Comparison of ENCODE assay signal across 9 mouse cellular contexts in the genomic region with DNA sequence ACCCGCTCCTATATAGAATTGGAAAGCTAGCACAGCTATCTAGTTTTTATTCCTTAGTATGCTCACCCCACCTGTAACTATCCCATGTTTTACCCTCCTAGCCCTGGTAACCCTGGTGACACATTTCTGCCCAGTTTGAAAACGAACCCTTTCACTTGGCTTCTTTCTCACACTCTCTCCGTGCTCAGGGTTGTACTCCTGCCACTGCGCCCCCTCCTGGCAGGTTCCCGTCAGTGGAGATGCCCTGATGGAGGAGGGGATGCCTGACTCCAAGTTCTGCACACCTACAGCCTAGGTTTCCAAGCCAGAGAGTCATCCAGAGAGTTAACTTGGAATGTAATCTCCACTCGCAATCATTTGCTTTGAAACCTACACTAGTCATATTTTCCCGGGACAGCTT. TPM values are rescaled to one million over a fixed set of nuclear protein-coding genes. Genes with fewer than 3 reads are reported as not detected.
A peak's percentile ranks its signal among the peaks of the same experiment; 100 is the strongest.
DNase-seq lines count a peak whose midpoint lies in the region; ATAC-seq lines count a peak whose summit lies in the region.
"Had no signal": no experiment of that assay in that cellular context is flagged by ENCODE, and none has a peak within 500 bp of the region (broad histone marks: within the 10 kb centered on the region; RNA-seq: fewer than 3 reads in every experiment).

No protein-coding gene starts in this region.

- no peak overlapping the region for H3K4me2 ChIP-seq in heart, embryonic 11.5 days

- no peak overlapping the region for H3K9ac ChIP-seq in heart, embryonic 11.5 days (ENCODE audit: low read depth, low read length)

- DNase-seq in heart, adult 11 months = peak; percentile 89
- DNase-seq in retina, embryonic 14.5 days (ENCODE audit: low spot score) = peak; percentile 26
- DNase-seq in retina, postnatal 1 day = no peak
- DNase-seq in spleen, postnatal 36 days (ENCODE audit: low spot score in 2 of 2) = peak; percentile 23 to 25
- no peak for DNase-seq in ovary, postnatal 14 days (ENCODE audit: low spot score)
- DNase-seq in kidney, adult 8-10 months = no peak

- H3K27ac ChIP-seq in heart, embryonic 11.5 days (ENCODE audit: low read depth, low read length) = no peak overlapping the region
- H3K27ac ChIP-seq: macrophage had no signal

- H3K9me3 ChIP-seq in heart, embryonic 11.5 days (replicated peaks; ENCODE audit: control insufficient read depth, low read length) = no peaks in the 10 kb centered on the region

- ATAC-seq in heart, embryonic 11.5 days (replicated peaks; ENCODE audit: insufficient number of reproducible peaks, low FRiP score, low TSS enrichment) = no peak
- peak; percentile 94 for ATAC-seq in granulocyte monocyte progenitor cell, adult 5-6 weeks (replicated peaks; ENCODE audit: poor library complexity, severe bottlenecking)

- 64% methylated on average over 7 of the region's 7 CpGs for WGBS in heart, embryonic 11.5 days (ENCODE audit: insufficient replicate concordance)

- no peaks in the 10 kb centered on the region for H3K27me3 ChIP-seq in heart, embryonic 11.5 days (ENCODE audit: control insufficient read depth, insufficient read depth, low read length)

- no peak overlapping the region for H3K4me3 ChIP-seq in heart, embryonic 11.5 days (ENCODE audit: low read depth, low read length)

- peaks cover 12% of the 10 kb centered on the region; the same call in 1 of the 2 replicates for H3K4me1 ChIP-seq in heart, embryonic 11.5 days (ENCODE audit: control insufficient read depth, insufficient read depth, low read length)

- no peaks in the 10 kb centered on the region for H3K36me3 ChIP-seq in heart, embryonic 11.5 days (ENCODE audit: control insufficient read depth, insufficient read depth, low read length)

RNA-seq across cellular contexts. Expression of gene Lca5, which starts 7.3 kb away (rescaled TPM):
- polyA plus RNA-seq in heart, embryonic 11.5 days (2014; fragmentation: Nextera tagmentation; extraction: Ambion mirVana) = 18.5 and 22.8 TPM in 2 replicates
- total RNA-seq in granulocyte monocyte progenitor cell, adult 5-6 weeks (2014; fragmentation: Nextera tagmentation) = 6.3 TPM in 1 of 2 replicates, not detected in the other
- 0.43 and 0.82 TPM in 2 replicates for total RNA-seq in granulocyte monocyte progenitor cell, adult 5-6 weeks (2017)

Comparison
In these comparisons a context has a peak if more than half of its experiments do, and no peak if none do; other contexts are left out.
1. DNase-seq: peak in heart, adult 11 months (single experiment), retina, embryonic 14.5 days (single experiment) and spleen, postnatal 36 days (2 of 2); none in retina, postnatal 1 day (single experiment), ovary, postnatal 14 days (single experiment) and kidney, adult 8-10 months (0 of 2).